Comparison of ENCODE assay signal across 29 mouse cellular contexts in the genomic region with DNA sequence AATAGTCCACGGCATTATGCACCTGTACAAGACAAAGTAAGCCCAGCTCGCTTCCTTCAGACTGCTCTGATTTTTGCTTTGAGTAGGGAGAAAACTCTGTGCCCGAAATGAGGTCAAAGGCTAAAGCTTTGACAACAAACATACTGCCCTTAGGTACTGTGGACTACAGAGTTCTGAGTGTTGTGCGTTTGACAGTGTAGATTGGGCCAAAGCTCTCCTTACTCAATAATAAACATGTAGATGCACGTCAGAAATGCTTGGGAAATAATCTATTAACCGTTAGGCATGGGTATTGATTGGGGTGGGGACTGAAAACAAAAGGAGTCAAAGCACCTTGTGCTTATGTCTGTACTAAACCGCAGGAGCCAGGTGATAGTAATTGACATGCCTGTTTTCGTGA.
"Had no signal": no experiment of that assay in that cellular context is flagged by ENCODE, and none has a peak within 500 bp of the region (broad histone marks: within the 10 kb centered on the region; RNA-seq: fewer than 3 reads in every experiment).

No protein-coding gene starts in this region.

- ATAC-seq: lung, postnatal 0 days; midbrain, embryonic 13.5 days; midbrain, embryonic 15.5 days; midbrain, embryonic 16.5 days had no signal

- H3K9ac ChIP-seq: limb, embryonic 12.5 days; limb, embryonic 13.5 days; limb, embryonic 15.5 days; liver, embryonic 13.5 days; liver, embryonic 14.5 days; liver, embryonic 15.5 days; lung, embryonic 14.5 days; lung, embryonic 15.5 days; midbrain, embryonic 12.5 days; midbrain, embryonic 13.5 days; midbrain, embryonic 15.5 days; neural tube, embryonic 12.5 days had no signal

- H3K4me2 ChIP-seq: limb, embryonic 12.5 days; limb, embryonic 13.5 days; limb, embryonic 15.5 days; liver, embryonic 13.5 days; liver, embryonic 15.5 days; lung, embryonic 14.5 days; lung, embryonic 15.5 days; midbrain, embryonic 11.5 days; midbrain, embryonic 12.5 days; midbrain, embryonic 13.5 days; midbrain, embryonic 15.5 days; neural tube, embryonic 12.5 days had no signal

- H3K9me3 ChIP-seq: limb, embryonic 10.5 days; limb, embryonic 12.5 days; limb, embryonic 13.5 days; limb, embryonic 15.5 days; liver, embryonic 13.5 days; liver, embryonic 15.5 days; lung, embryonic 15.5 days; megakaryocyte, embryonic 14.5 days; midbrain, embryonic 10.5 days; midbrain, embryonic 12.5 days; midbrain, embryonic 13.5 days; midbrain, embryonic 15.5 days; neural tube, embryonic 12.5 days had no signal

- H3K4me3 ChIP-seq: left cerebral cortex, adult 2 months; limb, embryonic 10.5 days; limb, embryonic 12.5 days; limb, embryonic 13.5 days; limb, embryonic 15.5 days; liver, embryonic 13.5 days; liver, embryonic 15.5 days; lung, embryonic 15.5 days; megakaryocyte, embryonic 14.5 days; midbrain, embryonic 10.5 days; midbrain, embryonic 12.5 days; midbrain, embryonic 13.5 days; midbrain, embryonic 15.5 days; myocyte; neural tube, embryonic 12.5 days had no signal

- H3K27me3 ChIP-seq: limb, embryonic 12.5 days; limb, embryonic 13.5 days; limb, embryonic 15.5 days; liver, embryonic 13.5 days; liver, embryonic 15.5 days; lung, embryonic 15.5 days; megakaryocyte, embryonic 14.5 days; midbrain, embryonic 12.5 days; midbrain, embryonic 13.5 days; midbrain, embryonic 15.5 days; neural tube, embryonic 12.5 days had no signal

- DNase-seq: liver; liver, embryonic 13.5 days; lung, adult 18-20 months; lung, adult 2 months; lung, embryonic 14.5 days; lung, postnatal 10 days; lung, postnatal 14 days; lung, postnatal 36 days; lung, postnatal 4 days; midbrain, embryonic 14.5 days had no signal

- H3K27ac ChIP-seq: left cerebral cortex, adult 2 months; limb, embryonic 10.5 days; limb, embryonic 12.5 days; limb, embryonic 13.5 days; limb, embryonic 15.5 days; liver, embryonic 13.5 days; liver, embryonic 14.5 days; liver, embryonic 15.5 days; lung, embryonic 15.5 days; macrophage; midbrain, embryonic 10.5 days; midbrain, embryonic 12.5 days; midbrain, embryonic 13.5 days; midbrain, embryonic 15.5 days; neural tube, embryonic 12.5 days had no signal
